Mouse (Mus musculus): ENCODE measurements around the gene Nanos2. TPM values are rescaled to one million over a fixed set of nuclear protein-coding genes. Genes with fewer than 3 reads are reported as not detected.
A peak's percentile ranks its signal among the peaks of the same experiment; 100 is the strongest.

The Nanos2 gene
- polyA plus RNA-seq, 1 experiment from 2014 or later = 0.79 TPM

- no peak for ATAC-seq
- H3K4me1 ChIP-seq (ENCODE audit: control insufficient read depth, insufficient read depth, low read length) = peaks cover 31% of the 10 kb centered on the region
- H3K27me3 ChIP-seq (ENCODE audit: control insufficient read depth, insufficient read depth, low read depth, low read length) = no peaks in the 10 kb centered on the region
- no peak overlapping the region for H3K4me3 ChIP-seq (ENCODE audit: low read depth, low read length)
- no peak overlapping the region for H3K27ac ChIP-seq (ENCODE audit: low read length)
- H3K9ac ChIP-seq (ENCODE audit: low read depth, low read length) = no peak overlapping the region
- peak overlapping the region; percentile 14; the same call in 1 of the 2 replicates for H3K4me2 ChIP-seq (ENCODE audit: low read length)
- H3K9me3 ChIP-seq (replicated peaks; ENCODE audit: control insufficient read depth, low read length, poor library complexity, severe bottlenecking) = no peaks in the 10 kb centered on the region
- H3K36me3 ChIP-seq (ENCODE audit: control insufficient read depth, insufficient read depth, low read length) = peaks cover 9% of the 10 kb centered on the region; the same call in 1 of the 2 replicates
- WGBS = 6% methylated on average over 12 of the region's 12 CpGs
These were observed 19.3 kb downstream of the Nanos2 start for GRCm38 (mm10) chr7:19006476-19006875.

GRCm38 (mm10) chr7:19007026-19007977 is 20.1 kb downstream of the Nanos2 start:
- no peak overlapping the region for H3K9ac ChIP-seq (ENCODE audit: low read depth, low read length)
- H3K9me3 ChIP-seq (replicated peaks; ENCODE audit: control insufficient read depth, low read length, poor library complexity, severe bottlenecking) = no peaks in the 10 kb centered on the region
- peaks cover 9% of the 10 kb centered on the region; the same call in 1 of the 2 replicates for H3K36me3 ChIP-seq (ENCODE audit: control insufficient read depth, insufficient read depth, low read length)
- ATAC-seq = no peak
- H3K27me3 ChIP-seq (ENCODE audit: control insufficient read depth, insufficient read depth, low read depth, low read length) = no peaks in the 10 kb centered on the region
- WGBS = 82% methylated on average over 13 of the region's 13 CpGs
- H3K4me3 ChIP-seq (ENCODE audit: low read depth, low read length) = no peak overlapping the region
- peaks cover 37% of the 10 kb centered on the region for H3K4me1 ChIP-seq (ENCODE audit: control insufficient read depth, insufficient read depth, low read length)
- H3K27ac ChIP-seq (ENCODE audit: low read length) = no peak overlapping the region
- no peak overlapping the region for H3K4me2 ChIP-seq (ENCODE audit: low read length)

GRCm38 (mm10) chr7:19010581-19010980 is 23.4 kb downstream of the Nanos2 start:
- Histone ChIP-seq H3K4me1 (ENCODE audit: control insufficient read depth, insufficient read depth, low read length) (peaks cover 22% of the 10 kb centered on the region), H3K36me3 (ENCODE audit: control insufficient read depth, insufficient read depth, low read length) (peaks cover 4% of the 10 kb centered on the region; the same call in 1 of the 2 replicates), H3K27ac (ENCODE audit: low read length) (no peak overlapping the region), H3K4me2 (ENCODE audit: low read length) (no peak overlapping the region), H3K9ac (ENCODE audit: low read depth, low read length) (no peak overlapping the region), H3K4me3 (ENCODE audit: low read depth, low read length) (no peak overlapping the region), H3K9me3 (replicated peaks; ENCODE audit: control insufficient read depth, low read length, poor library complexity, severe bottlenecking) (no peaks in the 10 kb centered on the region), H3K27me3 (ENCODE audit: control insufficient read depth, insufficient read depth, low read depth, low read length) (no peaks in the 10 kb centered on the region)
- ATAC-seq = no peak
- WGBS = 80% methylated on average over 7 of the region's 7 CpGs

GRCm38 (mm10) chr7:19012025-19012621 is 24.9 kb downstream of the Nanos2 start:
- Histone ChIP-seq H3K4me3 (ENCODE audit: low read depth, low read length) (peak overlapping the region; percentile 19), H3K27me3 (ENCODE audit: control insufficient read depth, insufficient read depth, low read depth, low read length) (no peaks in the 10 kb centered on the region), H3K9ac (ENCODE audit: low read depth, low read length) (peak overlapping the region; percentile 64), H3K36me3 (ENCODE audit: control insufficient read depth, insufficient read depth, low read length) (no peaks in the 10 kb centered on the region; the same call in 1 of the 2 replicates), H3K4me1 (ENCODE audit: control insufficient read depth, insufficient read depth, low read length) (peaks cover 8% of the 10 kb centered on the region), H3K4me2 (ENCODE audit: low read length) (peak overlapping the region; percentile 51), H3K9me3 (replicated peaks; ENCODE audit: control insufficient read depth, low read length, poor library complexity, severe bottlenecking) (no peaks in the 10 kb centered on the region), H3K27ac (ENCODE audit: low read length) (no peak overlapping the region)
- 3% methylated on average over 28 of the region's 31 CpGs for WGBS
- ATAC-seq = no peak

- Histone ChIP-seq H3K36me3 (ENCODE audit: control insufficient read depth, insufficient read depth, low read length) (no peaks in the 10 kb centered on the region), H3K27ac (ENCODE audit: low read length) (no peak overlapping the region), H3K27me3 (ENCODE audit: control insufficient read depth, insufficient read depth, low read depth, low read length) (no peaks in the 10 kb centered on the region), H3K4me3 (ENCODE audit: low read depth, low read length) (no peak overlapping the region), H3K4me1 (ENCODE audit: control insufficient read depth, insufficient read depth, low read length) (peaks cover 8% of the 10 kb centered on the region), H3K4me2 (ENCODE audit: low read length) (no peak overlapping the region), H3K9me3 (replicated peaks; ENCODE audit: control insufficient read depth, low read length, poor library complexity, severe bottlenecking) (no peaks in the 10 kb centered on the region), H3K9ac (ENCODE audit: low read depth, low read length) (no peak overlapping the region; the same call in 1 of the 2 replicates)
- 64% methylated on average over 2 of the region's 2 CpGs for WGBS
- ATAC-seq = no peak
These were observed 25.7 kb downstream of the Nanos2 start for GRCm38 (mm10) chr7:19012882-19013281.

- Histone ChIP-seq H3K27me3 (ENCODE audit: control insufficient read depth, insufficient read depth, low read depth, low read length) (no peaks in the 10 kb centered on the region), H3K9me3 (replicated peaks; ENCODE audit: control insufficient read depth, low read length, poor library complexity, severe bottlenecking) (no peaks in the 10 kb centered on the region), H3K4me2 (ENCODE audit: low read length) (no peak overlapping the region), H3K27ac (ENCODE audit: low read length) (no peak overlapping the region), H3K9ac (ENCODE audit: low read depth, low read length) (no peak overlapping the region), H3K36me3 (ENCODE audit: control insufficient read depth, insufficient read depth, low read length) (no peaks in the 10 kb centered on the region), H3K4me3 (ENCODE audit: low read depth, low read length) (no peak overlapping the region), H3K4me1 (ENCODE audit: control insufficient read depth, insufficient read depth, low read length) (peaks cover 8% of the 10 kb centered on the region)
- 67% methylated on average over 15 of the region's 15 CpGs for WGBS
- ATAC-seq = no peak
These were observed 27.3 kb downstream of the Nanos2 start for GRCm38 (mm10) chr7:19014452-19014851.

- WGBS = 94% methylated on average over 4 of the region's 4 CpGs
- peaks cover 8% of the 10 kb centered on the region for H3K4me1 ChIP-seq (ENCODE audit: control insufficient read depth, insufficient read depth, low read length)
- ATAC-seq = no peak
- H3K9ac ChIP-seq (ENCODE audit: low read depth, low read length) = no peak overlapping the region
- no peak overlapping the region for H3K27ac ChIP-seq (ENCODE audit: low read length)
- H3K27me3 ChIP-seq (ENCODE audit: control insufficient read depth, insufficient read depth, low read depth, low read length) = peaks cover 5% of the 10 kb centered on the region
- no peaks in the 10 kb centered on the region for H3K9me3 ChIP-seq (replicated peaks; ENCODE audit: control insufficient read depth, low read length, poor library complexity, severe bottlenecking)
- H3K36me3 ChIP-seq (ENCODE audit: control insufficient read depth, insufficient read depth, low read length) = no peaks in the 10 kb centered on the region
- H3K4me3 ChIP-seq (ENCODE audit: low read depth, low read length) = no peak overlapping the region
- no peak overlapping the region for H3K4me2 ChIP-seq (ENCODE audit: low read length)
These were observed 28.8 kb downstream of the Nanos2 start for GRCm38 (mm10) chr7:19016042-19016441.

GRCm38 (mm10) chr7:19017909-19018308 is 30.7 kb downstream of the Nanos2 start:
- Histone ChIP-seq H3K4me1 (ENCODE audit: control insufficient read depth, insufficient read depth, low read length) (no peaks in the 10 kb centered on the region), H3K9me3 (replicated peaks; ENCODE audit: control insufficient read depth, low read length, poor library complexity, severe bottlenecking) (no peaks in the 10 kb centered on the region), H3K27ac (ENCODE audit: low read length) (no peak overlapping the region), H3K9ac (ENCODE audit: low read depth, low read length) (no peak overlapping the region), H3K36me3 (ENCODE audit: control insufficient read depth, insufficient read depth, low read length) (no peaks in the 10 kb centered on the region), H3K4me3 (ENCODE audit: low read depth, low read length) (no peak overlapping the region), H3K27me3 (ENCODE audit: control insufficient read depth, insufficient read depth, low read depth, low read length) (peaks cover 23% of the 10 kb centered on the region), H3K4me2 (ENCODE audit: low read length) (no peak overlapping the region)
- 93% methylated on average over 7 of the region's 7 CpGs for WGBS
- no peak for ATAC-seq

GRCm38 (mm10) chr7:19021048-19021447 is 33.8 kb downstream of the Nanos2 start:
- Histone ChIP-seq H3K36me3 (ENCODE audit: control insufficient read depth, insufficient read depth, low read length) (no peaks in the 10 kb centered on the region), H3K4me1 (ENCODE audit: control insufficient read depth, insufficient read depth, low read length) (peaks cover 10% of the 10 kb centered on the region), H3K9ac (ENCODE audit: low read depth, low read length) (no peak overlapping the region), H3K4me2 (ENCODE audit: low read length) (no peak overlapping the region), H3K4me3 (ENCODE audit: low read depth, low read length) (no peak overlapping the region), H3K9me3 (replicated peaks; ENCODE audit: control insufficient read depth, low read length, poor library complexity, severe bottlenecking) (no peaks in the 10 kb centered on the region), H3K27ac (ENCODE audit: low read length) (no peak overlapping the region), H3K27me3 (ENCODE audit: control insufficient read depth, insufficient read depth, low read depth, low read length) (peaks cover 32% of the 10 kb centered on the region)
- whole genome bisulfite sequencing = 33% methylated on average over 8 of the region's 8 CpGs
- ATAC-seq = no peak
